Mouse (Mus musculus): ENCODE measurements around the gene Rsbn1. TPM values are rescaled to one million over a fixed set of nuclear protein-coding genes. Genes with fewer than 3 reads are reported as not detected.
A peak's percentile ranks its signal among the peaks of the same experiment; 100 is the strongest.

Rsbn1 gene
- total RNA-seq (2017): 47.0 and 48.7 TPM in 2 replicates

DNA sequence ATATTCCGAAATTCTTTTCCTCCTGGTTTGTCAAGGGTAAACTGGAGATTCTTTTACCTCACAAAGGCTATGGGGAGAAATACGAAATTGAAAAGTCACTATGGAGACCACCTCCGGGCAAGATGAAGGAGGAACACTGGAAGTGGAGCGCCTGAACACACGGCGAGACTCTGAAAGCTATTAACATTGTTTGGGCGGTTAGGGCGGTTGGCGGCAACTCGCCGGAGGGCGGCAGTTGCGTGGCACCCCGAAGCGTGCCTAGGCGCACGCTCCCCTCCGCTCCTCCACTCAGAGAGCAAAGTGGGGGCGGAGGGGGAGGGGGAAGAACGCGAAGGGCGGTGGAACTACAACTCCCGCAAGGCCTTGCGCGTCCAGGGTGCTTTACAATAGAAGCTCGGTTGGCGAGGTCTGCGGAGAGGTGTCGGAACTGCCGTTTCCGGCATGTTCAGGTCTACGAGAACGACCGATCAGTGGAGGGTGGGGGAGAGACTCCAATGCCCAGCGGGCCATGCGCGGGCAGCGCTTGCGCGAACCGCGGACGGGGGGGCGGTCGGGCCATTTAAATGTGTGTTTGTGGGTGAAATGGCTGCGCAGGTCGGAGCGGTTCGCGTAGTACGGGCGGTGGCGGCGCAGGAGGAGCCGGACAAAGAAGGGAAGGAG is at the start of gene Rsbn1:
Gene Rsbn1, plus strand, starts transcription at position 111 of the 660 bp plus-strand sequence.
- peak; percentile 96 to 97 for ATAC-seq (replicated peaks in 1 of 2; ENCODE audit: insufficient read depth in 1 of 2, low FRiP score in 2 of 2, low TSS enrichment in 1 of 2, low read depth in 1 of 2, poor library complexity in 2 of 2, severe bottlenecking in 2 of 2)

DNA sequence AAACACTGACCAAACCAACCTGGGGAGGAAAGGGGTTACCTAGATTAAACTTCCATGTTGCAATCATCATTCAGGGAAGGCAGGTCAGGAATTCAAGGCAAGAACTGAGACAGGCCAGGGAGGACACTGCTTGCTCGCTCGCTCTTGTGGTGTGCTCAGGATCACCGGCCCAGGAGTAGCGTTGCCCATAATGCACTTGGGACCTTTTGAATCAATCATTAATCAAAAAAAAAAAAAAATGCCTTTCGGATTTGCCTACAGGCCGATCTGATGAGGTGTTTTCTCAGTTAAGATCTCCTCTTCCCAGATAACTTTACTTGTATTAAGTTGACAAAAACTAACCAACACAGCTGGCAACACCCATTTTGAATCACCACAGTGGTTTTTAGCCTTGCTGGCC is 49.7 kb upstream of the Rsbn1 start:
- no peak for ATAC-seq (replicated peaks in 1 of 2; ENCODE audit: insufficient read depth in 1 of 2, low FRiP score in 2 of 2, low TSS enrichment in 1 of 2, low read depth in 1 of 2, poor library complexity in 2 of 2, severe bottlenecking in 2 of 2)

- no peak for ATAC-seq (replicated peaks in 1 of 2; ENCODE audit: insufficient read depth in 1 of 2, low FRiP score in 2 of 2, low TSS enrichment in 1 of 2, low read depth in 1 of 2, poor library complexity in 2 of 2, severe bottlenecking in 2 of 2)
These were observed 46.4 kb upstream of the Rsbn1 start for GRCm38 (mm10) chr3:103867424-103867971.

DNA sequence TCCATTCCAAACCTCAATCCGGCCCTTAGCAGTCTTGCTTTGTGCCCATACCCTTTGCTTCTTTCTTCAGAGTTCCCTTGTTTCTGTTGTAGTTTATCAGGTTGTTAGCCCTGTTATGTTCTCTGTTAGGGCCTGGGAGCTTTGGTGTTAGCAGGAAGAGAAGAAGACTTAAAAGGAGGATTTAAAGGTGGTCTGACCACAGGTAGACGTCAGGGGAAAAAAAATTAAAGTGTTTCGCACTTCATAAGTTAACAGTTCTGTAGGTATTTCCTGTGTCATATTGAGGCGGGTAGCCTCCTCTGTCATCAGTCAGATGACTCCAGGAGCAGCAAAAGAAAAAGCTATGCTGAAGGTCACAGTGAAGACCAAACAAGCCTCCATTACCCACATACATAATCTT is 45.9 kb upstream of the Rsbn1 start:
- ATAC-seq (replicated peaks in 1 of 2; ENCODE audit: insufficient read depth in 1 of 2, low FRiP score in 2 of 2, low TSS enrichment in 1 of 2, low read depth in 1 of 2, poor library complexity in 2 of 2, severe bottlenecking in 2 of 2): no peak

GRCm38 (mm10) chr3:103872663-103873098 is 41.2 kb upstream of the Rsbn1 start:
- ATAC-seq (replicated peaks in 1 of 2; ENCODE audit: insufficient read depth in 1 of 2, low FRiP score in 2 of 2, low TSS enrichment in 1 of 2, low read depth in 1 of 2, poor library complexity in 2 of 2, severe bottlenecking in 2 of 2): peak; percentile 42 to 48; a peak in 2 of 4 replicates

GRCm38 (mm10) chr3:103874329-103874728 is 39.6 kb upstream of the Rsbn1 start:
- ATAC-seq (replicated peaks in 1 of 2; ENCODE audit: insufficient read depth in 1 of 2, low FRiP score in 2 of 2, low TSS enrichment in 1 of 2, low read depth in 1 of 2, poor library complexity in 2 of 2, severe bottlenecking in 2 of 2): no peak

DNA sequence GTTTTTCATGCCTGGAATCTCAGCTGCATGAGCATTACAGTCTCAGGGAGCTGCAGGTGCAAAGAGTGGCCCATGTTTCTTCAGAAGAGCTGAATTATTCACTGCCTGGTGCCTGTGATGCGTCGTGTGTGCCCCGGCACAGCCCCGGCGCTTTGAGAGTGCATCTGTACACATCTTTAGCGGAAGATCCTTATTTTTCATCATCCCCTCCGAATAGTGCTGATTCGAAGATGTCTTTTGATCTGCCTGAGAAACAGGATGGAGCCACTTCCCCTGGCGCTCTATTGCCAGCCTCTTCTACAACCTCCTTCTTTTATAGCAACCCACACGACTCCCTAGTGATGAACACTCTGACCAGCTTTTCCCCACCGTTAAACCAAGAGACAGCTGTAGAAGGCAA is 28.0 kb upstream of the Rsbn1 start:
- no peak for ATAC-seq (replicated peaks in 1 of 2; ENCODE audit: insufficient read depth in 1 of 2, low FRiP score in 2 of 2, low TSS enrichment in 1 of 2, low read depth in 1 of 2, poor library complexity in 2 of 2, severe bottlenecking in 2 of 2)

DNA sequence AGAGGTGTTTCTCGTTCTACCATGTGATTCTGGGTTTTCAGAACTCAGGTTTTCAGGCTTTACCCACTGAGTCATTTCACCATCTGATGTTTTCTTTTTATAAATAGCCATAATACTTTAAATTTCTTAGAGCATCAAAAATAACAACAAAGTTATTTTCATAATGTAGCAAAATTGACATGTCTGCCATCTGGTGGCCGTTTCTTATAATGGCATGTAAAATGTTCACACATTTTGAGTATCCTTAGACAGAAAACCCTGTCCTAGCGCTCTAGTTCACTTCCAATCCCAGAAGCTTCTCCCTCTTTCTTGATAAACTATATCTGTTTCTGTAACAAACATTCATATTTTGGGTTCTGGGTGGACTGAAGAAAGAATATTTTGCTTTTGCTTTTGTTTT is 26.3 kb upstream of the Rsbn1 start:
- ATAC-seq (replicated peaks in 1 of 2; ENCODE audit: insufficient read depth in 1 of 2, low FRiP score in 2 of 2, low TSS enrichment in 1 of 2, low read depth in 1 of 2, poor library complexity in 2 of 2, severe bottlenecking in 2 of 2): no peak

DNA sequence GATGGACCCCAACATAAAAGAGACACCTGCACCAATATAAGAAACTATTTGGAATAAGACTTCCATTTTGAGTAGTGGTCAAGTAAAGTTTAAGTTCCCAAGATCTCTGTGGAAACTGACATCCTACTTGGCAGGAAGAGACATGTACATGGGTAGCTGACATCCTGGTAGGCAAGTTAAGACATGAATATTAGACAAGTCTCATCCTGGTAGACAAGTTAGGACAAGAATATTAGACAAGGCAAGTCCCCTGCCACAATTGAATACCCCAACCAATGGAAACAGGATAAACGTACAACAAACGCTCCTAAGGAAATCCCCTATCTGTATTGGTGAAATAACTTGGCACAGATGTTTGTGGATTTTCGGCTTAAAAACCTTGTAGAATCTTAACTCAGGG is 20.5 kb upstream of the Rsbn1 start:
- no peak for ATAC-seq (replicated peaks in 1 of 2; ENCODE audit: insufficient read depth in 1 of 2, low FRiP score in 2 of 2, low TSS enrichment in 1 of 2, low read depth in 1 of 2, poor library complexity in 2 of 2, severe bottlenecking in 2 of 2)

- peak in 1 of 2 experiments; percentile 53; a peak in 1 of 4 replicates for ATAC-seq (replicated peaks in 1 of 2; ENCODE audit: insufficient read depth in 1 of 2, low FRiP score in 2 of 2, low TSS enrichment in 1 of 2, low read depth in 1 of 2, poor library complexity in 2 of 2, severe bottlenecking in 2 of 2)
These were observed 9.2 kb upstream of the Rsbn1 start for GRCm38 (mm10) chr3:103904705-103905104.

- no peak for ATAC-seq (replicated peaks in 1 of 2; ENCODE audit: insufficient read depth in 1 of 2, low FRiP score in 2 of 2, low TSS enrichment in 1 of 2, low read depth in 1 of 2, poor library complexity in 2 of 2, severe bottlenecking in 2 of 2)
These were observed 6.4 kb upstream of the Rsbn1 start for GRCm38 (mm10) chr3:103907335-103908030.

DNA sequence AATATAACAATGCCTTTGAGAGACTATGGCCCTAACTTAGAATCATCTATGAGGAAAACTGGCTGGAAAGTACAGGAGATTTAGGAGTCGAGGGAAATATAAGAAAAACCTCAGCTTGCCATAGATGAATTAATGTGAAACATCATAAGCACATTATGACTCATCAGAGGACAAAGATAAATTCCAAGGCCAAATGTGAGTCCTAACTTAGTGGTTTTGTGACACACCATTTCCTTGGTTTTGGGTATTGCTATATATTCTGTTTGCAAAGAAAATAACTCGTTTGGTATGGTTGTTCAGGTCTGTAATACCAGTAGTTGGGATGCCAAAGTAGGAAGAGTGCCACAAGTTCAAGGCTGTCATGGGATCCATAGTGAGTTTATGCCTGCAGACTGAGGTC is 5.1 kb upstream of the Rsbn1 start:
- ATAC-seq (replicated peaks in 1 of 2; ENCODE audit: insufficient read depth in 1 of 2, low FRiP score in 2 of 2, low TSS enrichment in 1 of 2, low read depth in 1 of 2, poor library complexity in 2 of 2, severe bottlenecking in 2 of 2): no peak

- ATAC-seq (replicated peaks in 1 of 2; ENCODE audit: insufficient read depth in 1 of 2, low FRiP score in 2 of 2, low TSS enrichment in 1 of 2, low read depth in 1 of 2, poor library complexity in 2 of 2, severe bottlenecking in 2 of 2): peak in 1 of 2 experiments; percentile 23; a peak in 1 of 4 replicates
These were observed 414 bp upstream of the Rsbn1 start for GRCm38 (mm10) chr3:103913451-103913961.

- no peak for ATAC-seq (replicated peaks in 1 of 2; ENCODE audit: insufficient read depth in 1 of 2, low FRiP score in 2 of 2, low TSS enrichment in 1 of 2, low read depth in 1 of 2, poor library complexity in 2 of 2, severe bottlenecking in 2 of 2)
These were observed 1.0 kb downstream of the Rsbn1 start for GRCm38 (mm10) chr3:103914732-103915508.

DNA sequence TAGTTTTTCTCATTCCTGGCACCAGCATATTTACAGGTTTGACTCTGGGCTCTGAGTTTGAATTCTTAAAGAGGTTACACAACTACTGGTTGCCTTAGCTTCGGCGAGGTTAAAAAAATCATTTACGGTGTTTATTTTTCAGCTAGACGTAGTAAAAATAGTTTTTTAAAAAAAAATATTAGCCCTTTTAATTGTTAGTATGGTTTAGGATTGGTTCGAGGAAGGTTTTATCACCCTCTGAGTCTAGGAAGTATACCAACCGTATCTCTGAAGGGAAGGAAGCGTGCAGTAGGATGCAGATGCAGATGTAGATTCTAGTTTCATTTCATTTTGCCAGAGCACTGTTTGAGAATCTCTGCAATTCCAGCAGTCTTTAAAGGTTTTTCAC is 1.6 kb downstream of the Rsbn1 start:
- no peak for ATAC-seq (replicated peaks in 1 of 2; ENCODE audit: insufficient read depth in 1 of 2, low FRiP score in 2 of 2, low TSS enrichment in 1 of 2, low read depth in 1 of 2, poor library complexity in 2 of 2, severe bottlenecking in 2 of 2)

- ATAC-seq (replicated peaks in 1 of 2; ENCODE audit: insufficient read depth in 1 of 2, low FRiP score in 2 of 2, low TSS enrichment in 1 of 2, low read depth in 1 of 2, poor library complexity in 2 of 2, severe bottlenecking in 2 of 2): no peak
These were observed 2.4 kb downstream of the Rsbn1 start for GRCm38 (mm10) chr3:103916205-103916838.

GRCm38 (mm10) chr3:103916839-103917237 is 2.9 kb downstream of the Rsbn1 start:
- no peak for ATAC-seq (replicated peaks in 1 of 2; ENCODE audit: insufficient read depth in 1 of 2, low FRiP score in 2 of 2, low TSS enrichment in 1 of 2, low read depth in 1 of 2, poor library complexity in 2 of 2, severe bottlenecking in 2 of 2)

Measured in hematopoietic stem cell, adult 5-6 weeks (primary cell).